Mouse (Mus musculus): ENCODE measurements around the gene Gm44965.

DNA sequence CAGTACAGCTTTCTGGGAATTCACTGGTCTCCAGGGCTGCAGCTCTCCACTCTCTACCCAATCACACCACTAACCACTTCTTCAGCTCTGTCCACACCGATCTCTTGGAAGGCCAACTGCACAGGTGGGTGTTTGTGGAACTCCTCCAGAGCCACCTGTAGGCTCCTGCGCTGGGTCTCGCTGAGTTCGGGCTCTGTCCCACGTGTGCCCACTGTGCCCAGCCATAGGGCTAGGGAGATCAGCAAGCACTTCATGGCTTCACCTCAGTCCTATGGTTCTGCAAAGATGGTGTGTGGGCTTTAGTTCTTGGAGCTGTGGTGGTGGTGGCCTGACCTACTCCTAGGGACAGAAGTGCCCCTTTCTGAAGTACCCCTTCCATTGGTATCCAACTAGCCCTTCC is 21.7 kb upstream of the Gm44965 start:
- TF ChIP-seq CTCF (conservative IDR thresholded peaks at IDR 0.05; ENCODE audit: insufficient read depth, insufficient read length, low read depth, low read length) (no peak), POLR2A (IDR thresholded peaks at IDR 0.05; ENCODE audit: low read depth, low read length) (no peak)
